In genomic region chr10:19062098-19062905, GRCm38 (mm10) we compare ENCODE assay signal across 8 mouse cellular contexts. TPM values are rescaled to one million over a fixed set of nuclear protein-coding genes. Genes with fewer than 3 reads are reported as not detected.
DNase-seq lines count a peak whose midpoint lies in the region; ATAC-seq and TF ChIP-seq lines count a peak whose summit lies in the region.

No protein-coding gene starts in this region.

- intact Hi-C loops in gastrocnemius, adult 2 months (cut with DNase I): no loop called here
- intact Hi-C loops in gastrocnemius, postnatal 36 days (cut with DNase I): no loop called here

- TF ChIP-seq CTCF in gastrocnemius, adult 2 months (IDR thresholded peaks at IDR 0.05): no peak

- no peak for DNase-seq in gastrocnemius, adult 2 months
- no peak for DNase-seq in gastrocnemius, postnatal 36 days
- DNase-seq in CD8-positive naive resting alpha-beta T cell, adult 2 months (ENCODE audit: low read depth in 2 of 2, low spot score in 2 of 2): peak; percentile 87 to 88
- DNase-seq in fibroblast of lung, adult 2 months (ENCODE audit: low read depth): peak; percentile 5
- peak; percentile 32 to 49 for DNase-seq in kidney, postnatal 25 days
- peak; percentile 74 for DNase-seq in thymus, postnatal 25 days

- peak; percentile 72 for ATAC-seq in megakaryocyte-erythroid progenitor cell, adult 5-6 weeks (replicated peaks; ENCODE audit: low FRiP score, low TSS enrichment, poor library complexity, severe bottlenecking)
- no peak; the same call in 1 of the 2 replicates for ATAC-seq in cerebellum, adult (ENCODE audit: insufficient number of reproducible peaks, low FRiP score, low TSS enrichment)

- H3K4me3 ChIP-seq in gastrocnemius, adult 2 months: no peak overlapping the region

- H3K27ac ChIP-seq in gastrocnemius, adult 2 months: peak overlapping the region; percentile 52

RNA-seq across cellular contexts. Expression of gene Tnfaip3, which starts 46.8 kb away (rescaled TPM):
- total RNA-seq in gastrocnemius, adult 2 months (2021): 1 to 10 TPM; 1.8 to 2.1 TPM
- total RNA-seq in gastrocnemius, postnatal 36 days (2021): 1 to 10 TPM; 1.6 to 2.4 TPM
- total RNA-seq in megakaryocyte-erythroid progenitor cell, adult 5-6 weeks (2014; fragmentation: Nextera tagmentation): 7.6 and 9.5 TPM in 2 replicates
- 43.5 and 64.0 TPM in 2 replicates for total RNA-seq in megakaryocyte-erythroid progenitor cell, adult 5-6 weeks (2017)

Comparison
In these comparisons a context has a peak if more than half of its experiments do, and no peak if none do; other contexts are left out.
1. DNase-seq: peak in CD8-positive naive resting alpha-beta T cell, adult 2 months (2 of 2), fibroblast of lung, adult 2 months (single experiment), kidney, postnatal 25 days (2 of 2) and thymus, postnatal 25 days (single experiment); none in gastrocnemius, adult 2 months (single experiment) and gastrocnemius, postnatal 36 days (0 of 2).